In the genomic region with DNA sequence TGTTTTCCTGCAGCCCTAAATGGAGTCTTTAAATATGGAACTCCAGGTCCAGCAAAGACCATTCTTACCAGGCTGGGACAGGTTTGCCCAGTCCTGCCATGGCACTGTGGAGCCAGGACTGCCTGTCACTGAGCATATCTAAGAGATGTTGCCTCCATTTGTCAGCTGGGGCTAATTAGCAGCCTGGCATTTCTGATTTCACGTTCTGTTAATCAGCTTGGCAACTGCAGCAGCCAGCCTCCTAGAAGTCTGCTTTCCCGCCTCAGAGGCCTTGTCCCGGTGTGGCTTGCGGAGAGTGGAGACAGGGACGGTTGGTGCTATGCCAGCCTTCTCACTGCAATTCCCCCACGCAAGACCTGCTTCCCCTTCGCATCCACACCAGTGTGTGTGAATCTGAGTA, we compare ENCODE assay signal across 18 mouse cellular contexts.
DNase-seq lines count a peak whose midpoint lies in the region; ATAC-seq lines count a peak whose summit lies in the region.
"Had no signal": no experiment of that assay in that cellular context is flagged by ENCODE, and none has a peak within 500 bp of the region (broad histone marks: within the 10 kb centered on the region; RNA-seq: fewer than 3 reads in every experiment).

No protein-coding gene starts in this region.

- peaks cover 4% of the 10 kb centered on the region for H3K36me3 ChIP-seq in hindbrain, embryonic 16.5 days (ENCODE audit: control insufficient read depth, insufficient read depth, low read length)
- H3K36me3 ChIP-seq in hindbrain, embryonic 12.5 days: peaks cover 29% of the 10 kb centered on the region

- no peaks in the 10 kb centered on the region for H3K9me3 ChIP-seq in hindbrain, embryonic 16.5 days (ENCODE audit: control insufficient read depth, low read length)
- no peaks in the 10 kb centered on the region for H3K9me3 ChIP-seq in hindbrain, embryonic 12.5 days (replicated peaks)
- H3K9me3 ChIP-seq: embryonic facial prominence, embryonic 15.5 days; heart, embryonic 10.5 days; limb, embryonic 15.5 days; megakaryocyte, embryonic 14.5 days had no signal

- DNase-seq in Muller cell, postnatal 12 days (ENCODE audit: inconsistent ontology term): peak; percentile 83
- peak; percentile 10 for DNase-seq in cerebellum, adult 11 months
- DNase-seq in cerebellum, postnatal 14 days: peak; percentile 60 to 64
- no peak for DNase-seq in heart, adult 11 months
- no peak for DNase-seq in thymus, postnatal 36 days
- DNase-seq: adrenal gland, postnatal 25 days; B cell, adult 2 months; embryo, embryonic 11 days; heart, postnatal 10 days; kidney, adult 18-20 months; kidney, postnatal 14 days; lung, postnatal 14 days had no signal

- no peaks in the 10 kb centered on the region for H3K27me3 ChIP-seq in hindbrain, embryonic 16.5 days (replicated peaks; ENCODE audit: control insufficient read depth, insufficient read depth, low read length)
- no peaks in the 10 kb centered on the region for H3K27me3 ChIP-seq in hindbrain, embryonic 12.5 days
- H3K27me3 ChIP-seq: embryonic facial prominence, embryonic 15.5 days; limb, embryonic 15.5 days; megakaryocyte, embryonic 14.5 days had no signal

- 49% methylated on average over 7 of the region's 7 CpGs for WGBS in hindbrain, embryonic 16.5 days
- WGBS in hindbrain, embryonic 12.5 days: 85% methylated on average over 7 of the region's 7 CpGs

- peaks cover 3% of the 10 kb centered on the region; the same call in 1 of the 2 replicates for H3K4me1 ChIP-seq in hindbrain, embryonic 16.5 days (ENCODE audit: control insufficient read depth, insufficient read depth, low read depth, low read length)
- H3K4me1 ChIP-seq in hindbrain, embryonic 12.5 days: no peaks in the 10 kb centered on the region
- H3K4me1 ChIP-seq: embryonic facial prominence, embryonic 15.5 days; limb, embryonic 15.5 days had no signal

- peak; percentile 58 for ATAC-seq in hindbrain, embryonic 16.5 days
- ATAC-seq in hindbrain, embryonic 12.5 days (ENCODE audit: low FRiP score): no peak

- H3K9ac ChIP-seq in hindbrain, embryonic 16.5 days (ENCODE audit: low read depth, low read length): no peak overlapping the region
- H3K9ac ChIP-seq in hindbrain, embryonic 12.5 days: no peak overlapping the region
- H3K9ac ChIP-seq: embryonic facial prominence, embryonic 15.5 days; limb, embryonic 15.5 days had no signal

- H3K4me2 ChIP-seq in hindbrain, embryonic 16.5 days (ENCODE audit: low read length): no peak overlapping the region
- no peak overlapping the region for H3K4me2 ChIP-seq in hindbrain, embryonic 12.5 days (replicated peaks)
- H3K4me2 ChIP-seq: embryonic facial prominence, embryonic 15.5 days; limb, embryonic 15.5 days had no signal

- no peak overlapping the region for H3K4me3 ChIP-seq in hindbrain, embryonic 16.5 days (ENCODE audit: low read length)
- H3K4me3 ChIP-seq in hindbrain, embryonic 12.5 days: no peak overlapping the region
- H3K4me3 ChIP-seq: embryonic facial prominence, embryonic 15.5 days; heart, embryonic 10.5 days; limb, embryonic 15.5 days; megakaryocyte, embryonic 14.5 days had no signal

- H3K27ac ChIP-seq in hindbrain, embryonic 16.5 days (ENCODE audit: low read depth, low read length): peak overlapping the region; percentile 12; the same call in 1 of the 2 replicates
- H3K27ac ChIP-seq in hindbrain, embryonic 12.5 days: no peak overlapping the region
- H3K27ac ChIP-seq: embryonic facial prominence, embryonic 15.5 days; heart, embryonic 10.5 days; limb, embryonic 15.5 days had no signal

Comparison
In these comparisons a context has a peak if more than half of its experiments do, and no peak if none do; other contexts are left out.
1. DNase-seq: peak in Muller cell, postnatal 12 days (single experiment), cerebellum, adult 11 months (single experiment) and cerebellum, postnatal 14 days (2 of 2); none in heart, adult 11 months (single experiment) and thymus, postnatal 36 days (0 of 2).